Mouse (Mus musculus) adrenal gland, adult (tissue): Measurements from ENCODE around the gene Ccnyl1.
"Not testable (repeated sequence)": the region's sequence is repeated elsewhere in the genome, so short reads cannot be mapped to it uniquely, and the experiment has no call there.

Source experiments
- DNase-seq, 2 experiments: peaks; one replicate each; pipeline ENCODE4 v3.0.0; 2022 to 2023; ENCODE audit warnings: low spot score in 1 of 2; ENCODE audit not compliant: inconsistent age in 2 of 2

The Ccnyl1 gene

DNA sequence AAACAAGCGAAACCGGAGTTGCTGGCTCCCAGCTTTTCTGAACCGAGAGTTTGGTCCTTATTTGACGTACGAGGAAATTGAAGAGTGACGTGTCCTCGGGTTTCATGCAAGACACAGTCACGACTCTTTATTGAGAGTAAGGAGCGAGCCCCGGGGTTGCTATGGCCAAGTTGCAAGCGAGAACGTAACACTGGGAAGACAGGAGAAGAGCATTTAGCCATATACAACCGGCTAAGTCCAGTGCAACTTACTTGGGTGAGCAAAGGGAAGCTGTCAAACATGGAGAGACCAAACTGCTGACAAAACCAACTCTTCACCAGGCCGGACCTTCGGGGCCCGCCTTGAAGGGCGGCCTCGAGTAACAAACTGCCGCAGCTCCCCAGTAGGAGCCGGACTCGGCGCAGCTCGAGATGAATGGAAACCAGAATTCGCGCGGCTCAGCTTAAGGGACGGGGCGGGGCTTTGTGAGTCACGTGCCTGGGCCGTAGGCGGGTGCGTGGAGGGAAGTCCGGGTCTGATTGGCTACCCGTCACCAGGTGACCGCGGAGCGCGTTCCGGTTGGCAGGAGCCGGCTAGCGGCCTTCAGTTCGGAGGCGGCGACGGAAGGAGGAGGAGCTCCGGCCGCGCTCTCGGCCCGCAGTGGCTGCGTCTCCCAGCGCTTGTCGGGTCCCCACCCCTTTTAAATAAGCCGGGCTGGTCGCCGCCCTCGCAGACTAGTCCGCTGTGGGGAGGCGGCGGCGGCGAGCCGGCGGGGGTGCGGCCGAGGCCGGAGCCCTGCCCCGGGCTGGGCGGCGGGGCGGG is at the start of gene Ccnyl1:
Ccnyl1 (plus strand) TSS at position 243 of the 801 bp plus-strand sequence.
- peak; percentile 99 for DNase-seq

DNA sequence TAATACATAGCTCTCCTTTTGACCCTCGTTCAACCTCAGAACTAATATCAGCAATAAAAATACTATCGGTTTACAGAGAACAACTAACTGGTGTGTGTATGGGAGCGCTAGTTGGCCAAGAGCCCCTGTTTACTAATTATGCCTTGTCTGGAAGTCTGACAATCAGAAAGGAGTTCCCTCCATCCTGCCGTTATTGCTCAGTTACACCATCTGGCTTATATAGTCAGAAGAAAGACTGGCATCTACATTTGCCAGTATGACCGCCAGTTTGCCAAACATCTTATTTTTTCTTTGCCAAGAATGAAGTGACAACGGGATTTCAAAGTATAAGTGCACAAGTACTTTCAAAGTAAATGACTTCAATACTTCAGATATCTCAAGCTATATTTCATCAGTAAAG is 49.2 kb upstream of the Ccnyl1 start:
- no peak for DNase-seq

DNA sequence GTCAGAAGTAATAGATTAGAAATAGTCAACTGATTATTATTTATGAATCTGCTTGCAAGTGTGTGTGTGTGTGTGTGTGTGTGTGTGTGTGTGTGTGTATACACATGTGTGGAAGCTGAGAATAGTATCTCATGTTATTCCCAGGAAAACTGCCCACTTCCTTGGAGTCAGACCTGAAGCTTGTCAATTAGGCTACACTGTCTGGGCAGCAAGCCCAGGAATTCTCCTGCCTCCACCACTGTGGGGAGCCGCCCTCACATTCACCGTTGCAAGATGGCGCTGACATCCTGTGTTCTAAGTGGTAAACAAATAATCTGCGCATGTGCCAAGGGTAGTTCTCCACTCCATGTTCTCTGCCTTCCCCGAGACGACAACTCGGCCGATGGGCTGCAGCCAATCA is 47.7 kb upstream of the Ccnyl1 start:
- DNase-seq: not testable (repeated sequence)

DNA sequence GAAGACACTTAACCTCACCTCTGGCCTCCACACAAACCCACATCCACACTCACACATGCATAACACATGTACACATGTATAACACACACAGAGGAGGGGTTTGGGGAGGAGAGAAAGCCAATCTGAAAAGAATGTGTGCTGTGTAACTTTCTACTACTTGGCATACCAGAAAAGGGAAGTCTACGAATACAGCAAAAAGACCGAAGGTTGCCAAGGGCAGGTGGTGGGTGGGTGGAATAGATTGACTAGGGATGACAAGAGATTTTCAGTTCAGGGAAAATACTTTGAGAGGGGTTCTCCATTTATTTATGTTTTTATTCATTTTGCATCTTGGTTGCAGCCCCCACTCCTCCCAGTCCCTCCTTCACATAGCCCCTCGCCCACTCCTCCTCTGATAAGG is 45.7 kb upstream of the Ccnyl1 start:
- no peak for DNase-seq

DNA sequence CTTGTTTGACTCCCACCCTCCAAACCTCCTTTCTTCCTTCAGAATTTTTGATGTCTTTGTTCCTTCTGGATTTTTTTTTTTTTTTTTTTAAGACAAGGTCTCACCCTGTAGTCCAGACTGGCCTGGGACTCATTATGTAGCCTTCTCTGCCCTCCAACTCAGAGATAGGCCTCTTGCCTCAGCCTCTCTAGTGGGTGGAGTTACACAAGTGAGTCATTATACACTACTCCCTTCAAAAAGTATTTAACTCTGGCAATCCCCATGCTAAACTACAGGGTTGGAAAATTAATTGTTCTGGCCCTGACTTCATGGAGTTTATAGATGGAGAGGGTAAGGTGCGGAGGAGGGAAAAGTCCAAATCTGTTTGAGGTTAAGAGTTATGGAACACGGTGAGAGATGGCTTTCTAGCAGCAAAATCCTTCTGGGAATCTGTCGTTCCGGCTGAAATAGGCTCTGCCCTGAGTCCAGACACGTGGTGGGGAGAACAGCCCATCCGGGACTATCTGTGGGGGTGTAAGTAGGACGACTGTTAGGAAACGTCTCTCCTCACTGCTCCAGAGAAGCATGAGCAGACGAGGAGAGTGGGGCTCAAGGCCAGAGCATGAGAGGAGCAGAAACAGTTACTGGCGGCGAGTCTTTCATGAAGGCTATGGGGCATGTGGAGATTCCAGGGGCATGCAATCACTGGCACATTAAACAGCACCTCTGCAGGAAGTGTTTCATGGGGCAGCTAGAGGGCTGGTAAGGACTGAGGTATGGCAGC is 40.7 kb upstream of the Ccnyl1 start:
- peak; percentile 40 to 84 for DNase-seq

DNA sequence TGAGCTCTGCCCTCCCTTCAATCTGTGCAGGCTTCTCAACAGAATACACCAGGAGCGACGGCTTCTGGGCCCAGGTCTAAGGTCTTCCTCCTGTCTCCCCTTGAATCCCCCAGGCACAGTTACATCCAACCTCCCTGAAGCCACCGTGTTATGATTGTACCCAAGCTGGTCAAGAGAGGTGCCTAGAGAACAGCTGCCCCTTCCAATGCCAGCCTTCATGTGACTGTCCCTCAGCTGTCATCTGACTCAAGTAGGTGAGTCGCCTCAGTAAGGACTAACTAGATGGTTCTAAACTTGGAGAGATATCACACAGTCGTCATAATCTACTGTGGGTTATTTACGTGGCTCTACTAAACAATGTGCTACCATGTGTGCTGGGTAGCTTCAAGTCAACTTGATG is 36.6 kb upstream of the Ccnyl1 start:
- DNase-seq: no peak

DNA sequence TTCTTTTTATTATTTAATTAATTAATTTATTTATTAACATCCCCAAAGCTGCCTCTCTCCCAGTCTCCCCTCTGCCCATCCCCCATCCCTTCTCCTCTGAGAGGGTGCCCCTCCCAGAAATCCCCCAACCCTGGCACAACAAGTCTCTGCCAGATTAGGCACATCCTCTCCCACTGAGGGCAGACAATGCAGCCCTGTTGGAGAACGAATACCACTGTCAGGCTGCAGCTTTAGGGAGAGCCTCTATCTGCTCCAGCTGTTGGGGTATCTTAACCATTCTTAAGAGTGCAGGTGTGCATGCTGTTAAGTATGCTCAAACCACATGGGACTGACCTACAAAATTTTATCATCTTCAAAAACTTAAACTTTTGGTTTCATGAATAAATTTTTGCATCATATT is 34.8 kb upstream of the Ccnyl1 start:
- no peak for DNase-seq

DNA sequence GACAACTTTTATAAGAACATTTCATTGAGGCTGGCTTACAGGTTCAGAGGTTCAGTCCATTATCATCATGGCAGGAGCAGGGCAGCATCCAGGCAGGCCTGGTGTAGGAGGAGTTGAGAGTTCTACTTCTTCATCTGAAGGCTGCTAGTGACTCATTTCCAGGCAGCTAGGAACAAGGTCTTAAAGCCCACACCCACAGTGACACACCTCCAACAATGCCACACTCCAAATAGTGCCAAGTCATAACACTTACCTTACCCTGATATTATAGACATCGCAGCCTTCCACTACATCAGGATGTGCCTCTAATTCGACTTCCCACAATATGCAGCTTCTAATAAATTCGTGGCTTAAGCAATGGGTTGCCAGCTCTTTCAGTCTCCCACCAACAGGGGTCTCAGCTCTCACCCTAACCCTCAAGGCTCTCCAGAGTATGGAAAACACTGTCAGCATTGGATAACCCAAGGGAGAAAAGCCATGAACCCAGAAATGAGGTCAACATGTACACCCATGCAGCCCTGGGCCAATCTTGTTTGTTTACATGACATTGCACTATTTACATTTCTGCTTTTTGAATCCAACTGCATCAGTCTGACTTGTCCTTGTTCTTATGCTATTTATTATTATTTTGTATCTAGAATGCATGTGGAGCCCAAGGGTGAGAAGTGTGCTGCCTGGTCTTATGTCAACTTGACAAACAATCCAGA is 33.7 kb upstream of the Ccnyl1 start:
- DNase-seq: peak in 1 of 2 experiments; percentile 27

DNA sequence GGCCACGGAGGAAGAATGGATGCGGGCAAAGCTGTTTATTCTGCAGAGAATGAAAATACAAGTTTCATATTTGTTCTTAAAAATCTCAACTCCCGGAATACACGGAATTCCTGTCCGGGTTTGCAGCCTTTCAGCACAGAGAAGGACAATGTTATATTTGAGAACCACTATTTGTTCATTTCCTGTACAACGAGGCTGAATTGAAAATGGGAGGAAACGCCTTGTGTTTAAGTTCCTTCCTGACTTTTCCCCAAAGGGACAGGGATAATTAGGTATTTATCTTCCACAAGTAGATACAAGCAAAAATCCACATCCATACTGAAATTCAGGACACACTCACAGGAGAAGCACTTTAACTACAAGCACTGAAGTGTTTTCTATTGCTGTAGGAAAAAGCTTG is 31.4 kb upstream of the Ccnyl1 start:
- peak in 1 of 2 experiments; percentile 30 for DNase-seq

DNA sequence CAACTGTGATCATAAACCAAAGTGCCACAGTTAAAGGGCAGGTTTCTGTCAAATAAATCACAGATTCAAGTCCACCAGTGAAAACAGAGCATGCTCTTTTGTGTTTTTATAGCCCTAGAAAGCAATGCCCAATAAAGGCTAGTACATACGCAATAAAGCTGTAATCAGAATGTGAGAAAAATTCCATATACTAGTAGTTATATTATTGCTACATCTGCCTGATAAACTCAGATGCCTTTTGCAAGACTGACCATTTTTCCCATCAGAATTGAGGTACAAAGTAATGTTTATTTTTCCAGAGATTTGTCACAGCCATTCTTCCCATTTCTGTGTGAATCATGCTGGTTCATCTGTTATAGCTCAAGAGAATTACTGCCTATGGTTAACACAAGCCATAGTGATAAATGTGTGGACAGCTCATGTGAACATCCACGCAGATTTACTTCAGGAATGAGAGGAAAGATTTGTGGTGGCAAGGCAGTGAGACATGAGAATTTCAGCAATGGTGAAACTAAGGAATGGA is 23.1 kb upstream of the Ccnyl1 start:
- no peak for DNase-seq

DNA sequence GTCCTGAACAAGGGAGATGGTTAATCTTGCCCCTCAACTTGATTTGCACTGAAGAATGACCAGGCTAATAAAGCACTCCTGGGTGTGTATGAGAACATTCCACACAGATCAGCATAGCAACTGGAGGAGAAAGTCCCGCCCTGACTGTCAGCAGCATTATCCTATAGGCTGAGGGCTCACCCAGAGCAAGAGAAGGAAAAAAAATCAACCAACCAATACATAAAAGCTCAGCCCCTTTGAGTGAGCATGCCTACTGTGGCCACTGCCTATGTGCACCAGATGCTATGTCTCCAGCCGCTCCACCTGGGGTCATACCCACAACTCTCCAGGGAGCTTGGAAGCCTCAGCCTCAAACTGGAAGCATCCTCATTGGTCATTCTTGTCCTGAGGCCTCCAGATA is 20.8 kb upstream of the Ccnyl1 start:
- no peak for DNase-seq

DNA sequence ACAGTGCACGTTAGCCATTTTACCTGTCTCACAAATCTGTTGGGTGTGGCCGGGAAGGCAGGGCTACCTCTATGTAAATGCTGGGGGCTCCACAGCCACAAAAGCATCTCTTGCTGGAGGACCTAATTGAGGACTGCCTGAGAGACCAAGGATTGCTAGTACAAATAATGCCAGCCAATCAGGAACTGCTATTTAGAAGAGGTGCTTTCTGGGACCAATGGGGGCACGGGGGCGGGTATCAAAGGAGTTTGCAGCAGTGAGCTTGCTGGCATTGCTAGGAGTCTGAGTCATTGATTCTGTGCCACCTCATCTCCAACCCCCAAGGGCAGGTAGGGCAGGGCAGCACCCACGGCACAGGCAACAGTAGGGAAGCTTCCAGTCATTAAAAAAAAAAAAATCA is 16.3 kb upstream of the Ccnyl1 start:
- DNase-seq: no peak

DNA sequence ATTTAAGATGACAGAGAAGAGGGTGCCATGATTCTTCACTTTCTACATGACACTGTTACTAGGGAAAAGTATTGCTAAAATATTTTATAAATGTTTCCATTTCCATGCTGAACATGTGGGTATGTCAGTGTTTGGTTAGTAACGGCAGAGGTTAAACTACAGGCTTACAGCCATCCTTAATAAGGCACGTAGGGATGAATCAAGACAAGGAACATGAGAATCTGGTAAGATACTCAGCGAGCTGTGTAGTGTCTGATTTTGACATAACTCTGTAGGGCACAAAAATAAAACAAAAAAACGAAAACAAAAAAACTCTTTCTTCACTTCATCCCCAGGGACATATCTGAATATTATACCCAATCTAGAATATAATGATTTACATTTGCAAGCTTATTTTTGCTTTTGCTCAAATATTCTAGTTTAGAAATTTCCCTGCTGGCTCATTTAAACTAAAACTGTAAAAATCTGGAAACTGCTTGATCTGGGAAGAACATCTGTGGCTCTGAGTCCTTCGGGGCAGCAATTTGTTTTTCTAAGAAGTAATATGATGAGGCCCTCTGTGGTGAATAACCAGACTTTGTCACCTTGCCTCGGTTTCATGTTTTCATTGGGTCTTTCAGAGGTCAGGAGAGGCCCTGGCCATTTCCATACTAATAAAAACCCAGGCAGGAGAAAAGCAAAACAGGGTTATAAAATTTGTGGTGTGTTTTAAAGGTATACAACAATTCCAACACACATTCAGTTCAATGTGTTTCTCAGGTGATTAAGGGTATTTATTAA is 14.0 kb upstream of the Ccnyl1 start:
- DNase-seq: no peak

DNA sequence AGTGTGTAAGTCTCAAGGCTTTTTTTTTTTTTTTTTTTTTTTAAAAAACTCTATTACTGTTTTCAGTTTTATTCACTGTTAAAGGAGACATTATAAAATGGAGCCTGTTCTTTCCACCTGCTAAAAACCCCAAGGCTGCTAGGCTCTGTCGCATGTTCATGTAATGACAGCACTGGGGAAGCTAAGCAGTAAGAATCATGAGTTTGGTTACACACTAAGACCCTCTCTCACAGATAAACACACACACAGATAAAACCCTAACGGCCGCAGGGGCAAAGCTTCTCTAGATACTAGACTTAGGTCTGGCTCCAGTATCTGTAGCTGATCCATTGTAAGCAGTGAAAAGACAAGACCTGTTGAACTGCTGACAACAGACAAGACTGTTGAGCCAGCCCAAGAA is 8.8 kb upstream of the Ccnyl1 start:
- DNase-seq: no peak

DNA sequence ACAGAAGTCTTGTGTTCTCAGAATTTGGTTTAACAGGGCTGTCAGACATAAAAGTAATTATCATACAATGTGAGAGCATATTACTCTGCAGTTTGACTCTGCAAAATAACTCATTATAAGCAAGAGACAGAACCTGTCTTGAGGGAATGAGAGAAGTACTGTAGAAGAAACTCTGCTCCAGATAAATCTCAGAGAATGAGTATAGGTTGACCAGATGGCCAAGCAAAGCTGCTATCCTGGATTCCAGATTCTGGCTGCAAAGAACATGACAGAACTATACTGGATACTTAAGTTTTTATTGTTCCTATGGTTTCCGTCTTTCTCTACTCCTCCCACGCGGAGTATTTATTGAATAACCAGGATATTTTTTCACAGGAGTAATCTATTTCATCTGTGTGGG is 7.2 kb upstream of the Ccnyl1 start:
- no peak for DNase-seq

DNA sequence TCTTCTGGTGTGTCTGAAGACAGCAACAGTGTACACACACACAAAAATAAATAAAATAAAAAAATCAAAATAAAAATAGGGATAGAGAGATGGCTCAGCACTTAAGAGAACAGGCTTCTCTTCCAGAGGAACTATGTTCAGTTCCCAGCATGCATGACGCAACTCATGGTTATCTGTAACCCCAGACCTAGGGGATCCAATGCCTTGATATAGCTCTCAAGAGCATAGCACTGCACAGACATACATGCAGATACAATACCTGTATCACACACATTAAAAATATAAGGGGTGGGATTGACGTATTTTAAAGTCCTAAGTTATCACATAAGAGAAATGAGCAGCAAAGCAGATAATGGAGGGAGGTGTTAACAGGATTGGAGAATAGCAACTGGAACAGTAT is 5.8 kb upstream of the Ccnyl1 start:
- no peak for DNase-seq

DNA sequence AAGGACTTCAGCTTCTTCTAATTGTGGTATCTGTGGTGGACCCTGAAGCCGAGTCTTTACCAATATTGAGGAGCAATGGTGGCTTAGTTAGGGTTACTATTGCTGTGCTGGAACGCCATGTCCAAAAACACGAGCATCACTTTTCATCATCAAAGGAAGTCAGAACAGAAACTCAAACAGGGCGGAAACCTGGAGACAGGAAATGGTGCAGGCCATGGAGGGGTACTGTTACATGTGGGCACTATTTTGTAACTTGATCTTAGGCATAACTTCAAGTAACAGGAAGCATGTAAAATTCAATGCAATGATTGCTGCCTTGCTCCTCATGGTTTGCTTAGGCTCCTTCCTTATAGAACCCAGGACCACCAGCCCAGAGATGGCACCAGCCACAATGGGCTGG is 2.2 kb upstream of the Ccnyl1 start:
- DNase-seq: no peak

DNA sequence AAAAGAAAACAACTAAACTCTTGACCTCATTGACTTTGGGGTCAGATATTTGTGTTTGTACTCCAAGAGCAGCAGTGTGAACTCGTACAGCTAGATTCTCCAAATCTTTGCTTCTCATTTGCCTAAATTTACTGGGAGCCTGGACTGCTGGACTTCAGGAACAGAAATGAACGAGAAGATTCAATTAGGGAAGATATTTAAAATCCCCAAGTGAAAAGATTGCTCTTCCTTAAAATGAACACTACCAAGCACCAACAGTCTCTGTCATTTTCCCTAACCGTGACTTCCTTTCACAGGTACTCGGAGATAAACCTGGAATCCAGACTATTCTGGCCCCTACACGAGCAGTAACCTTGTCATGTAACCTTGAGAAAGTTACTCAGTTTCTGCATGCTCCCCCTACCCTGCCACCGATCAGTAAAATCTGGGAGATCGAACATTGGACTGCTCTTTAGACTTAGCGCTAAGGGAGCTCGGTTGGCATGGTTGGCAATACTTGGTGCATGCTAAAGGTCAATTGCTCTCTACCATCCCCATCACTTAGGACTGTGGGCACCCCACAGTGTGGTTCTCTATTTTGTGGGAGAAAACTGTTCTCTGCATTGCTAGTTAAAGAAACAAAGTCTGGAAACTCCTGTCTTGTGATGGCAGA is 568 bp upstream of the Ccnyl1 start:
- no peak for DNase-seq

DNA sequence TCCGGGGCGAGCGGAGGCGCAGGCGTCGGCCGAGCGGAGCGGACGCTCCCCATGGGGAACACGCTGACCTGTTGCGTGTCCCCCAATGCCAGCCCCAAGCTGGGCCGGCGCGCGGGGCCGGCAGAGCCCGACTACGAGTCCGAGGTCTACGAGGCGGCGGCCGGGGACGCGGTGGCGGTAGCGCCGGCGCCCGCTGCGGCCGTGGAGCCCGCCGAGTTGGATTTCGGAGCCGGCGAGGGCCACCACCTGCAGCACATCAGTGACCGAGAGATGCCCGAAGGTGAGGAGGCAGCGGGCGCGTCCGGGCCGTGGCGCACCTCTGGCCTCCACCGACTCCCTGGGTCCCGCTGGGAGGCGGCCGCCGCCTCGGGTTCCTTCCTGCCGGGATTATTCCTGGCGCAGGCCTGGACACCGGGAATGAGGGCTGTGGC is 881 bp downstream of the Ccnyl1 start:
- DNase-seq: no peak

DNA sequence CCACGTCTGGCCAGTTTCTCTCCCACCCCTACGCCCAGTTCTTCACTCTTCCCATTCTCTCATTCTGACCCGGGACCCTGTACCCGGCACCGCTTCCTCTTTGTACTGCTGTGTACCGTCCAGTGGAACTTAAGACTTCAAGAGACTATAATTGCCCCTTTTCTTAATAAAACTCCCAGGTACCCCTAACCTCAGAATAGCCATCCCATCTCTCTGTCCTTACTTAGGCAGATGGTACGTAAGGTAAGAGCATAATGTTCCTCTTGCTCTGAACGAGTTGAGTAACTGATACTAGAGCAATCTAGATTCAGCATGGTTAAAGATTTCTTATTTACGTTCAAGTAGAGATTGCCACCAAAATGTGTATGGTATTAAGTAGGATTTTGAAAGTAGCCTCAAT is 1.3 kb downstream of the Ccnyl1 start:
- no peak for DNase-seq
